9 mouse cellular contexts compared by ENCODE assay signal in genomic region chr1:191288762-191289161, GRCm38 (mm10). TPM values are rescaled to one million over a fixed set of nuclear protein-coding genes. Genes with fewer than 3 reads are reported as not detected.
A peak's percentile ranks its signal among the peaks of the same experiment; 100 is the strongest.
DNase-seq lines count a peak whose midpoint lies in the region; ATAC-seq and TF ChIP-seq lines count a peak whose summit lies in the region.
"Had no signal": no experiment of that assay in that cellular context is flagged by ENCODE, and none has a peak within 500 bp of the region (broad histone marks: within the 10 kb centered on the region; RNA-seq: fewer than 3 reads in every experiment).

No protein-coding gene starts in this region.

- no peaks in the 10 kb centered on the region for H3K27me3 ChIP-seq in intestine, postnatal 0 days (replicated peaks; ENCODE audit: control insufficient read depth, insufficient read depth, low read length)
- no peaks in the 10 kb centered on the region for H3K27me3 ChIP-seq in testis, adult 2 months (ENCODE audit: control insufficient read depth, insufficient read depth, low read length)
- H3K27me3 ChIP-seq: lung, embryonic 15.5 days had no signal

- peak; percentile 72 for TF ChIP-seq CTCF in bone marrow, adult 2 months (IDR thresholded peaks at IDR 0.05; ENCODE audit: control insufficient read depth, insufficient read depth, low read length)
- peak; percentile 96 for TF ChIP-seq CTCF in intestine, postnatal 0 days (IDR thresholded peaks at IDR 0.05; ENCODE audit: low read depth)
- TF ChIP-seq CTCF in testis, adult 2 months (IDR thresholded peaks at IDR 0.05; ENCODE audit: control insufficient read depth, insufficient read depth, insufficient replicate concordance, low read depth, low read length), result peak; percentile 74

- no peak overlapping the region for H3K27ac ChIP-seq in bone marrow, adult 2 months (ENCODE audit: control insufficient read depth, insufficient read depth, low read depth, low read length, poor library complexity)
- H3K27ac ChIP-seq in intestine, postnatal 0 days (ENCODE audit: low read depth, low read length), result no peak overlapping the region
- no peak overlapping the region for H3K27ac ChIP-seq in testis, adult 2 months (ENCODE audit: control insufficient read depth, insufficient read depth, low read depth, low read length)
- H3K27ac ChIP-seq: lung, embryonic 15.5 days had no signal

- peak; percentile 72 for ATAC-seq in intestine, postnatal 0 days

- no peaks in the 10 kb centered on the region for H3K4me1 ChIP-seq in bone marrow, adult 2 months (ENCODE audit: control insufficient read depth, insufficient read depth, low read length)
- no peaks in the 10 kb centered on the region for H3K4me1 ChIP-seq in intestine, postnatal 0 days (replicated peaks; ENCODE audit: control insufficient read depth, insufficient read depth, low read length)
- H3K4me1 ChIP-seq in testis, adult 2 months (ENCODE audit: control insufficient read depth, insufficient read depth, low read length), result no peaks in the 10 kb centered on the region
- H3K4me1 ChIP-seq: lung, embryonic 15.5 days had no signal

- H3K36me3 ChIP-seq in intestine, postnatal 0 days (ENCODE audit: control insufficient read depth, insufficient read depth), result no peaks in the 10 kb centered on the region
- H3K36me3 ChIP-seq in testis, adult 2 months (ENCODE audit: control insufficient read depth, insufficient read depth, low read length), result no peaks in the 10 kb centered on the region
- H3K36me3 ChIP-seq: lung, embryonic 15.5 days had no signal

- no peak for TF ChIP-seq POLR2A in bone marrow, adult 2 months (IDR thresholded peaks at IDR 0.05; ENCODE audit: borderline replicate concordance, control insufficient read depth, low read depth, low read length)
- TF ChIP-seq POLR2A in testis, adult 2 months (IDR thresholded peaks at IDR 0.05; ENCODE audit: control insufficient read depth, low read depth, low read length), result no peak

- peak; percentile 57 for DNase-seq in layer of hippocampus, adult 11-12 months (ENCODE audit: low spot score)
- DNase-seq in layer of hippocampus, postnatal 36 days, result no peak
- peak; percentile 94 for DNase-seq in ES-CJ7 (ENCODE audit: low read depth, low spot score)
- peak; percentile 79 for DNase-seq in lung, postnatal 14 days
- no peak for DNase-seq in cerebellum, adult 8-10 months

- no peak overlapping the region for H3K9ac ChIP-seq in intestine, postnatal 0 days (ENCODE audit: low read depth, low read length)
- H3K9ac ChIP-seq: lung, embryonic 15.5 days had no signal

- H3K9me3 ChIP-seq in intestine, postnatal 0 days (ENCODE audit: control insufficient read depth), result no peaks in the 10 kb centered on the region
- H3K9me3 ChIP-seq: lung, embryonic 15.5 days had no signal

- no peak overlapping the region for H3K4me2 ChIP-seq in intestine, postnatal 0 days (replicated peaks; ENCODE audit: low read depth)
- H3K4me2 ChIP-seq: lung, embryonic 15.5 days had no signal

- H3K4me3 ChIP-seq in bone marrow, adult 2 months (replicated peaks; ENCODE audit: control insufficient read depth, low read depth, low read length), result no peak overlapping the region
- H3K4me3 ChIP-seq in intestine, postnatal 0 days (ENCODE audit: low read depth, low read length), result no peak overlapping the region
- H3K4me3 ChIP-seq in testis, adult 2 months (ENCODE audit: control insufficient read depth, low read depth, low read length), result no peak overlapping the region
- H3K4me3 ChIP-seq: lung, embryonic 15.5 days had no signal

- WGBS in bone marrow, adult 2 months, result 53% methylated on average over 8 of the region's 8 CpGs
- whole genome bisulfite sequencing in intestine, postnatal 0 days, result 34% methylated on average over 8 of the region's 8 CpGs

RNA-seq across cellular contexts. Expression of gene Nenf, which starts 29.2 kb away (rescaled TPM):
- 10 to 100 TPM; 60.5 to 66.7 TPM for total RNA-seq in layer of hippocampus, postnatal 36 days (2021)
- polyA plus RNA-seq in bone marrow, adult 2 months (2011; ENCODE audit: insufficient read depth, insufficient read length, low replicate concordance, missing spikeins), result 59.5 and 79.3 TPM in 2 replicates
- polyA plus RNA-seq in intestine, postnatal 0 days (2015; fragmentation: Nextera tagmentation; extraction: Ambion mirVana), result 171 and 174 TPM in 2 replicates
- 32.5 and 38.2 TPM in 2 replicates for polyA plus RNA-seq in testis, adult 2 months (2012; rRNA removed)

RNA-seq across cellular contexts. Expression of gene Tmem206, which starts 37.0 kb away (rescaled TPM):
- 1 to 10 TPM; 9.2 to 9.3 TPM for total RNA-seq in layer of hippocampus, postnatal 36 days (2021)
- polyA plus RNA-seq in bone marrow, adult 2 months (2011; ENCODE audit: insufficient read depth, insufficient read length, low replicate concordance, missing spikeins), result 4.9 and 8.3 TPM in 2 replicates
- polyA plus RNA-seq in intestine, postnatal 0 days (2015; fragmentation: Nextera tagmentation; extraction: Ambion mirVana), result 14.6 and 15.4 TPM in 2 replicates
- polyA plus RNA-seq in testis, adult 2 months (2012; rRNA removed), result 15.7 and 20.2 TPM in 2 replicates

Comparison
In these comparisons a context has a peak if more than half of its experiments do, and no peak if none do; other contexts are left out.
1. DNase-seq: peak in layer of hippocampus, adult 11-12 months (single experiment), ES-CJ7 (single experiment) and lung, postnatal 14 days (single experiment); none in layer of hippocampus, postnatal 36 days (0 of 2) and cerebellum, adult 8-10 months (single experiment).
2. Peak in every context shown above with its lines, with median percentiles within 50 percentile points of each other: CTCF ChIP-seq.